Mouse (Mus musculus) lung, postnatal 0 days (tissue): ENCODE data around the gene 4930556J24Rik.

Source experiments
- CTCF ChIP-seq: IDR thresholded peaks from 2 replicates; pipeline ENCODE4 v1.5.1; 2016; ENCODE audit warnings: antibody characterized with exemption, mild to moderate bottlenecking
- EP300 ChIP-seq: IDR thresholded peaks from 2 replicates; pipeline ENCODE4 v1.6.1; 2016; ENCODE audit warnings: antibody characterized with exemption, mild to moderate bottlenecking, control low read depth

GRCm38 (mm10) chr11:3893970-3894369 lies 82.6 kb downstream of the 4930556J24Rik start:
- TF ChIP-seq CTCF (no peak), EP300 (no peak)
